Comparison of ENCODE assay signal across 8 mouse cellular contexts in the genomic region with DNA sequence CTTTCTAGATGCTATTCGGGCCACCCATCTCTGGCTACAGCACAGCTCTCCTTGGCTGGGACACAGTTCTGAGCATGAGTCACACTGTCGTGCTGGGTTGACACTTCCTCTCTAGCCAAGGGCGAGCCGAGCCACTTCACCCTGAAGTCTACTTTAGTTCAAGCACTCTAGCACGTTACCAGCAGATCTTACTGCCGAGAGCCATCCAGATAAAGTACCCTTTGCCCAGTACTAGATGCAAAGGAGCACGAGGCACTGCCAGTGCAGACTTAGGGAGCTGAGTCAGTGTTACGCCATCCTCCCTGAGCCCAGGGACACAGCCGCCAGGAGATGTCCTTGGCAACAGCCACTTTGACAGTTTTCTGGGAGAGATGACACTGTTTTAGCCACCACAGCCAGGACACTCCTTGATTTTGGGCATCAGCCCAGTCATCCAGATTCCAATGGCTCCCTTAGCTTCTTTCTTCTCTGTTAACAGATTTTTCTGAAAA. TPM values are rescaled to one million over a fixed set of nuclear protein-coding genes. Genes with fewer than 3 reads are reported as not detected.
A peak's percentile ranks its signal among the peaks of the same experiment; 100 is the strongest.
DNase-seq lines count a peak whose midpoint lies in the region; ATAC-seq and TF ChIP-seq lines count a peak whose summit lies in the region.

No protein-coding gene starts in this region.

- H3K27ac ChIP-seq in liver, postnatal 0 days (ENCODE audit: low read depth) = no peak overlapping the region
- H3K27ac ChIP-seq in liver, embryonic 11.5 days (ENCODE audit: low read depth, low read length) = no peak overlapping the region
- no peak overlapping the region for H3K27ac ChIP-seq in heart, postnatal 0 days (ENCODE audit: low read depth)
- no peak overlapping the region for H3K27ac ChIP-seq in midbrain, postnatal 0 days (ENCODE audit: low read depth, low read length)

- H3K4me1 ChIP-seq in liver, postnatal 0 days (ENCODE audit: insufficient read depth) = no peaks in the 10 kb centered on the region
- H3K4me1 ChIP-seq in liver, embryonic 11.5 days (replicated peaks; ENCODE audit: control insufficient read depth, insufficient read depth, low read length) = no peaks in the 10 kb centered on the region; the same call in 1 of the 2 replicates
- peaks cover 14% of the 10 kb centered on the region; the same call in 1 of the 2 replicates for H3K4me1 ChIP-seq in heart, postnatal 0 days (ENCODE audit: control insufficient read depth, insufficient read depth)
- H3K4me1 ChIP-seq in midbrain, postnatal 0 days (ENCODE audit: insufficient read depth, low read length) = no peaks in the 10 kb centered on the region

- no peak overlapping the region for H3K4me2 ChIP-seq in liver, postnatal 0 days (ENCODE audit: low read depth, low read length)
- H3K4me2 ChIP-seq in liver, embryonic 11.5 days = no peak overlapping the region
- no peak overlapping the region for H3K4me2 ChIP-seq in heart, postnatal 0 days (ENCODE audit: low read depth, low read length)
- no peak overlapping the region for H3K4me2 ChIP-seq in midbrain, postnatal 0 days (ENCODE audit: low read depth, low read length, poor library complexity, severe bottlenecking)

- no peak for TF ChIP-seq CTCF in liver, postnatal 0 days (IDR thresholded peaks at IDR 0.05; ENCODE audit: low read depth)
- no peak for TF ChIP-seq CTCF in heart, postnatal 0 days (IDR thresholded peaks at IDR 0.05; ENCODE audit: low read depth)
- TF ChIP-seq CTCF in midbrain, postnatal 0 days (IDR thresholded peaks at IDR 0.05) = no peak

- H3K9me3 ChIP-seq in liver, postnatal 0 days (ENCODE audit: low read length) = no peaks in the 10 kb centered on the region
- no peaks in the 10 kb centered on the region for H3K9me3 ChIP-seq in liver, embryonic 11.5 days (ENCODE audit: control insufficient read depth, low read length)
- H3K9me3 ChIP-seq in heart, postnatal 0 days (replicated peaks; ENCODE audit: control insufficient read depth, low read length) = no peaks in the 10 kb centered on the region
- H3K9me3 ChIP-seq in midbrain, postnatal 0 days (ENCODE audit: low read length) = no peaks in the 10 kb centered on the region

- 0 out of 2 replicates have a peak, but pooled peaks have one; percentile 17 for ATAC-seq in liver, postnatal 0 days
- no peak for ATAC-seq in liver, embryonic 11.5 days (replicated peaks; ENCODE audit: low FRiP score)
- ATAC-seq in heart, postnatal 0 days (ENCODE audit: insufficient read depth, low read depth) = no peak
- no peak for ATAC-seq in midbrain, postnatal 0 days (ENCODE audit: low FRiP score)

- TF ChIP-seq EP300 in liver, postnatal 0 days (IDR thresholded peaks at IDR 0.05; ENCODE audit: low read depth) = no peak
- no peak for TF ChIP-seq EP300 in heart, postnatal 0 days (IDR thresholded peaks at IDR 0.05; ENCODE audit: low read depth)

- H3K4me3 ChIP-seq in liver, postnatal 0 days (ENCODE audit: low read depth, low read length) = no peak overlapping the region
- no peak overlapping the region for H3K4me3 ChIP-seq in liver, embryonic 11.5 days (ENCODE audit: low read depth, low read length)
- H3K4me3 ChIP-seq in heart, postnatal 0 days (ENCODE audit: low read depth, low read length) = no peak overlapping the region
- no peak overlapping the region for H3K4me3 ChIP-seq in midbrain, postnatal 0 days (ENCODE audit: low read depth, low read length)

- H3K36me3 ChIP-seq in liver, postnatal 0 days (replicated peaks; ENCODE audit: insufficient read depth, low read length) = no peaks in the 10 kb centered on the region
- no peaks in the 10 kb centered on the region for H3K36me3 ChIP-seq in liver, embryonic 11.5 days (ENCODE audit: control insufficient read depth, insufficient read depth, low read length)
- no peaks in the 10 kb centered on the region for H3K36me3 ChIP-seq in heart, postnatal 0 days (replicated peaks; ENCODE audit: control insufficient read depth, insufficient read depth, low read length)
- no peaks in the 10 kb centered on the region for H3K36me3 ChIP-seq in midbrain, postnatal 0 days (ENCODE audit: insufficient read depth, low read length)

- DNase-seq in liver, postnatal 0 days = no peak
- DNase-seq in liver, embryonic 11.5 days (ENCODE audit: low spot score) = no peak
- DNase-seq in brain, adult 2 months (ENCODE audit: low read depth, low spot score) = peak; percentile 92
- peak; percentile 23 for DNase-seq in heart, postnatal 0 days (ENCODE audit: low spot score)
- peak; percentile 76 to 88 for DNase-seq in lung, postnatal 4 days
- no peak for DNase-seq in spleen, postnatal 14 days (ENCODE audit: low spot score in 2 of 2)
- DNase-seq in midbrain, postnatal 0 days (ENCODE audit: low spot score) = no peak
- no peak for DNase-seq in kidney, postnatal 10 days

- H3K27me3 ChIP-seq in liver, postnatal 0 days (ENCODE audit: insufficient read depth, low read length) = no peaks in the 10 kb centered on the region
- H3K27me3 ChIP-seq in liver, embryonic 11.5 days (replicated peaks; ENCODE audit: control insufficient read depth, insufficient read depth, low read length) = no peaks in the 10 kb centered on the region
- no peaks in the 10 kb centered on the region for H3K27me3 ChIP-seq in heart, postnatal 0 days (ENCODE audit: control insufficient read depth, insufficient read depth, low read length)
- no peaks in the 10 kb centered on the region for H3K27me3 ChIP-seq in midbrain, postnatal 0 days (ENCODE audit: insufficient read depth, low read length)

- H3K9ac ChIP-seq in liver, postnatal 0 days (replicated peaks) = no peak overlapping the region
- H3K9ac ChIP-seq in liver, embryonic 11.5 days (ENCODE audit: low read depth, low read length) = no peak overlapping the region
- H3K9ac ChIP-seq in heart, postnatal 0 days (replicated peaks; ENCODE audit: low read depth, low read length) = no peak overlapping the region
- no peak overlapping the region for H3K9ac ChIP-seq in midbrain, postnatal 0 days (replicated peaks; ENCODE audit: low read length, poor library complexity, severe bottlenecking)

- 40% methylated on average over 9 of the region's 9 CpGs for WGBS in liver, postnatal 0 days (ENCODE audit: insufficient replicate concordance)
- WGBS in liver, embryonic 11.5 days = 52% methylated on average over 9 of the region's 9 CpGs
- WGBS in heart, postnatal 0 days = 29% methylated on average over 9 of the region's 9 CpGs
- WGBS in midbrain, postnatal 0 days = 86% methylated on average over 9 of the region's 9 CpGs

RNA-seq across cellular contexts. Expression of a gene that starts 34.8 kb away (rescaled TPM):
- polyA plus RNA-seq in liver, postnatal 0 days (2015; fragmentation: Nextera tagmentation; extraction: Ambion mirVana) = not detected in 2 replicates
- polyA plus RNA-seq in liver, embryonic 11.5 days (2014; fragmentation: Nextera tagmentation; extraction: Ambion mirVana) = not detected in 2 replicates
- total RNA-seq in heart, postnatal 0 days (2014; rRNA removed; ENCODE audit: low replicate concordance) = not detected in 2 replicates
- not detected in 2 replicates for polyA plus RNA-seq in heart, postnatal 0 days (2015; fragmentation: Nextera tagmentation; extraction: Ambion mirVana)
- not detected in 2 replicates for total RNA-seq in midbrain, postnatal 0 days (2014; rRNA removed)
- polyA plus RNA-seq in midbrain, postnatal 0 days (2015; fragmentation: Nextera tagmentation; extraction: Ambion mirVana) = 0.10 and 0.20 TPM in 2 replicates

Comparison
In these comparisons a context has a peak if more than half of its experiments do, and no peak if none do; other contexts are left out.
1. DNase-seq: peak in brain, adult 2 months (single experiment), heart, postnatal 0 days (single experiment) and lung, postnatal 4 days (2 of 2); none in liver, postnatal 0 days (single experiment), liver, embryonic 11.5 days (single experiment), spleen, postnatal 14 days (0 of 2), midbrain, postnatal 0 days (single experiment) and kidney, postnatal 10 days (single experiment).